Mouse (Mus musculus) ES-E14 (cell line): ENCODE data around the gene Lyl1.

Source experiments
- HCFC1 ChIP-seq: IDR thresholded peaks from 2 replicates; pipeline ENCODE4 v1.6.1; 2012; ENCODE audit warnings: low read length, inconsistent platforms, borderline replicate concordance; ENCODE audit not compliant: insufficient read depth
- ZC3H11A ChIP-seq: IDR thresholded peaks from 2 replicates; pipeline ENCODE4 v1.6.1; 2012; ENCODE audit warnings: low read depth, mild to moderate bottlenecking, inconsistent platforms, low read length, borderline replicate concordance

DNA sequence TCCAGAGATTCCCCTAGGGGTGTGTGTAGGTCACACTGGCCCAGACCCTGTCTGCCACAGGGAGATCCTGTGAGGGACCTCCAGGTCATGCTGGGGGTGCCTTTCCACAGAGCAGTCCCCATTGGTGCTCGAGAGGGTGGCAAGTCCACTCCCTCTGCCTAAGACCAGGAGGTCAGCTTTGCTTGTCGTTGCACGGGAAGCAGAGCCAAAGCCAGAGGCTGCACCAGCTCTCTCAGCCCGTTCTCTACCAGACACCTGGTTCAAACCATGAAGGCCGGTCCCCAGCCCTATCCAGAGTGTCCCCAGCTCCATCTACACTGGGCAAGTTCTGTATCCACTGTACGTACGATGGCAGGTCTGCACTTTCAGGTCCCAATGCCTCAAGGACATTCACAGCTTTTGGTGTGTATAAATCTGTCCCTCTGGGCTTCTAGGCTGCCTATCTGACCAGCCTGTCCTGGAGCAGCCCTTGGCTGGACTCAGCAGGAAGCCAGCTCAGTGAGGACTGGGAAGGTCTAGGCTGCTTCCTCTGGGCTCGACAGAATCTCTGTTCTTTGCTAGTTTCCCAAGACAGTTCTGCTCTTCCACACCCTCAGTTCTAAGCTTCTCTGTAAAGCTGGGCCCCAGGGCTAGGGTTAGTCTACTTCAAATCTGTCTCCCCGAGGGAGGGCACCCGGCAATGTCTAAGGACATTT lies 24.1 kb downstream of the Lyl1 start:
- no peak for TF ChIP-seq HCFC1
- TF ChIP-seq ZC3H11A: no peak
